In genomic region chr14:91656011-91656410, GRCm38 (mm10) we compare ENCODE assay signal across 19 mouse cellular contexts.
"Had no signal": no experiment of that assay in that cellular context is flagged by ENCODE, and none has a peak within 500 bp of the region (broad histone marks: within the 10 kb centered on the region; RNA-seq: fewer than 3 reads in every experiment).

No protein-coding gene starts in this region.

- H3K27me3 ChIP-seq: lung, embryonic 15.5 days; megakaryocyte, embryonic 14.5 days; midbrain, embryonic 13.5 days; midbrain, embryonic 15.5 days; neural tube, embryonic 13.5 days; neural tube, embryonic 15.5 days; stomach, embryonic 15.5 days had no signal

- H3K36me3 ChIP-seq: lung, embryonic 15.5 days; midbrain, embryonic 13.5 days; midbrain, embryonic 15.5 days; neural tube, embryonic 13.5 days; neural tube, embryonic 15.5 days; stomach, embryonic 15.5 days had no signal

- H3K27ac ChIP-seq: lung, embryonic 15.5 days; macrophage; midbrain, embryonic 13.5 days; midbrain, embryonic 15.5 days; neural tube, embryonic 13.5 days; neural tube, embryonic 15.5 days; stomach, embryonic 15.5 days; stomach, postnatal 0 days had no signal

- H3K4me3 ChIP-seq: lung, embryonic 15.5 days; megakaryocyte, embryonic 14.5 days; midbrain, embryonic 13.5 days; midbrain, embryonic 15.5 days; myocyte; neural tube, embryonic 13.5 days; neural tube, embryonic 15.5 days; stomach, embryonic 15.5 days had no signal

- DNase-seq: liver, postnatal 0 days; lung, adult 2 months; lung, postnatal 14 days; lung, postnatal 36 days; right cerebral cortex, postnatal 14 days; thymus, postnatal 14 days; thymus, postnatal 36 days had no signal

- H3K9me3 ChIP-seq: lung, embryonic 15.5 days; megakaryocyte, embryonic 14.5 days; midbrain, embryonic 13.5 days; midbrain, embryonic 15.5 days; neural tube, embryonic 13.5 days; neural tube, embryonic 15.5 days; stomach, embryonic 15.5 days had no signal

- ATAC-seq: liver, postnatal 0 days; lung, postnatal 0 days; midbrain, embryonic 13.5 days; midbrain, embryonic 15.5 days had no signal

- H3K4me1 ChIP-seq: lung, embryonic 15.5 days; megakaryocyte, embryonic 14.5 days; midbrain, embryonic 13.5 days; midbrain, embryonic 15.5 days; neural tube, embryonic 13.5 days; neural tube, embryonic 15.5 days; stomach, embryonic 15.5 days had no signal

- H3K9ac ChIP-seq: liver, postnatal 0 days; lung, embryonic 15.5 days; midbrain, embryonic 13.5 days; midbrain, embryonic 15.5 days; neural tube, embryonic 13.5 days; neural tube, embryonic 15.5 days; stomach, embryonic 15.5 days had no signal

- H3K4me2 ChIP-seq: lung, embryonic 15.5 days; midbrain, embryonic 11.5 days; midbrain, embryonic 13.5 days; midbrain, embryonic 15.5 days; neural tube, embryonic 13.5 days; neural tube, embryonic 15.5 days; stomach, embryonic 15.5 days had no signal
